Mouse (Mus musculus): Measurements from ENCODE around the gene Osbpl9. TPM values are rescaled to one million over a fixed set of nuclear protein-coding genes. Genes with fewer than 3 reads are reported as not detected.
A peak's percentile ranks its signal among the peaks of the same experiment; 100 is the strongest.

Gene Osbpl9
- total and polyA plus RNA-seq, 3 experiments: 55.5 to 73.5 (median 59.2) TPM

DNA sequence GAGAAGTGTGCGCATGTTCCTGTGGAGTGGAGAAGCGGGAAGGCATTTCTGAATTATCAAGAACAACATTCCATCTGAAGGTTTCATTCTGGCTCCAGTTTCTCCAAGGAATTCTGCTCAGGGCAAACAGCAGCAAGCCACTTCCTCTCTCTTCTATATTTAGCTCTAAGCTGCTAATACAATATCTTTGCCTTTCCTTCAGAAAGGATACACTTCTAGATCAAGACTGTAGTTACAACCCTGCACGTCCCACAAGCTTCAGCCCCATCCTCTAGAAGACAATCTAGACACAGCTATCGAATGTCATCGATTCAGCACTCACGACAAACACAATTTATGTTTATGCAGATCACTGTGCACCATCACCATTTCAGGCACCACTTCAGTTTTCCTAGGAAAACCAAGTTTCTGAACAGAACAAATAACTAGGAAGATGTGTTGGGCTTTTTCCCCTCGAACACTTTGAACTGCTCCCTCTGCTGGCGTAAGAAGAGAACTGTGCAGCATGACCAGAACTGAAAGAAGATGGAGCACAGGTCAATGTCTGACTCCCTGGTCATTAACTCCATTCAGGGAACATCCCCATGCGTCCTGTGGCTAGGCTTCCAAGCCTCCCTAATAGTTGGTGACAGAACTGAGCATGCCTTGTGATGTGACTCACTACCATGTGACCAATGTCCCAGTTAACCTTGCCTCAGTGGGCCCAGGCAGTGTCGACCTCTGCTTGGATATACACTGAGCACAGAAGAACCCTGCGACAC, 54.6 kb downstream of the Osbpl9 start:
- dilution Hi-C loops (cut with MboI; ENCODE audit: extremely low pct_ligation_motif_present, extremely low pct_unique_long_range_greater_than_20kb, low sequenced_read_pairs): no loop called here
- in situ Hi-C loops (cut with MboI; ENCODE audit: low pct_ligation_motif_present, low pct_unique_long_range_greater_than_20kb, low sequenced_read_pairs): no loop called here
- TF ChIP-seq SIN3A (IDR thresholded peaks at IDR 0.05; ENCODE audit: low read length): no peak
- TF ChIP-seq IRF4 (IDR thresholded peaks at IDR 0.05; ENCODE audit: low read depth, low read length): peak; percentile 44
- TF ChIP-seq RAD21 (IDR thresholded peaks at IDR 0.05; ENCODE audit: low read depth, low read length): peak; percentile 65
- TF ChIP-seq CTCF (conservative IDR thresholded peaks at IDR 0.05 in 1 of 2, IDR thresholded peaks at IDR 0.05 in 1 of 2; ENCODE audit: low read depth in 2 of 2, low read length in 2 of 2): peak; percentile 81 to 82
- peak; percentile 94 for TF ChIP-seq SMC3 (IDR thresholded peaks at IDR 0.05; ENCODE audit: low read depth, low read length)
- no peak for TF ChIP-seq NELFE (IDR thresholded peaks at IDR 0.05; ENCODE audit: low read depth, low read length)
- 0 out of 2 replicates have a peak, but pooled peaks have one; percentile 16 for TF ChIP-seq ZC3H11A (IDR thresholded peaks at IDR 0.05; ENCODE audit: low read depth, low read length)
- no peak for TF ChIP-seq ZMIZ1 (IDR thresholded peaks at IDR 0.05; ENCODE audit: low read depth, low read length)
- 0 out of 2 replicates have a peak, but pooled peaks have one; percentile 52 for TF ChIP-seq MYC (IDR thresholded peaks at IDR 0.05; ENCODE audit: low read depth, low read length)
- H3K79me2 ChIP-seq (replicated peaks; ENCODE audit: control insufficient read depth, extremely low read depth, insufficient read depth, poor library complexity, severe bottlenecking): no peaks in the 10 kb centered on the region
- no peaks in the 10 kb centered on the region for H3K27me3 ChIP-seq (replicated peaks)
- peaks cover 5 to 8% of the 10 kb centered on the region in 2 experiments for H3K4me1 ChIP-seq (ENCODE audit: control insufficient read depth in 1 of 2, insufficient read depth in 2 of 2)
- DNase-seq (ENCODE audit: extremely low read depth): peak; percentile 55
- no peak overlapping the region; the same call in 1 of the 2 replicates for H3K4me2 ChIP-seq (ENCODE audit: insufficient read depth, low read depth, poor library complexity, severe bottlenecking)
- H3K36me3 ChIP-seq (replicated peaks in 1 of 2; ENCODE audit: control insufficient read depth in 1 of 2, insufficient read depth in 1 of 2, low read length in 1 of 2): no peaks in the 10 kb centered on the region
- H3K4me3 ChIP-seq (replicated peaks in 1 of 3; ENCODE audit: low read depth in 2 of 3, low read length in 2 of 3, poor library complexity in 1 of 3): no peak overlapping the region
- no peak overlapping the region for H3K9ac ChIP-seq (ENCODE audit: insufficient read depth, low read depth)
- H3K27ac ChIP-seq (ENCODE audit: insufficient read depth, low read depth): no peak overlapping the region
- no peaks in the 10 kb centered on the region for H3K9me3 ChIP-seq (replicated peaks; ENCODE audit: low read length)

DNA sequence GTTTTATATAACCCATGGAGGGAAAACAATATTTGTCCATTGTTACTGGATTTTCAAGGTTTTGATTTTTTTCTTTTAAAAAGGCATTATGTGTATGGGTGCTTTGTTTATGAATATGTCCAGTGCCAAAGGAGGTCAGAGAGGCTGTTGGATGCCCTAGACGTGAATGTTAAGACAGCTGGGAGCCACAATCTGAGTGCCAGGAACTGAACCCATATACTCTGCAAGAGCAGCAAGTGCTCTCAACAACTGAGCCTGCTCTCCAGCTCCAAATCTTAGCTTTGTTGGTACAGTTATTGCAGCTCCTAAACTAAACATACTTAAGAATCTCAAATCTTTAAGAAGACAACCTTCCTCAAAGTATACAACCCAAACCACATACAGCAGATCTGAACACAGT, 59.0 kb downstream of the Osbpl9 start:
- Histone ChIP-seq H3K9ac (ENCODE audit: insufficient read depth, low read depth) (no peak overlapping the region), H3K4me2 (ENCODE audit: insufficient read depth, low read depth, poor library complexity, severe bottlenecking) (no peak overlapping the region), H3K9me3 (replicated peaks; ENCODE audit: low read length) (no peaks in the 10 kb centered on the region), H3K4me3 (replicated peaks in 1 of 3; ENCODE audit: low read depth in 2 of 3, low read length in 2 of 3, poor library complexity in 1 of 3) (no peak overlapping the region), H3K27ac (ENCODE audit: insufficient read depth, low read depth) (no peak overlapping the region), H3K27me3 (replicated peaks) (no peaks in the 10 kb centered on the region), H3K4me1 (ENCODE audit: control insufficient read depth in 1 of 2, insufficient read depth in 2 of 2) (peaks cover 5 to 8% of the 10 kb centered on the region in 2 experiments), H3K36me3 (replicated peaks in 1 of 2; ENCODE audit: control insufficient read depth in 1 of 2, insufficient read depth in 1 of 2, low read length in 1 of 2) (no peaks in the 10 kb centered on the region), H3K79me2 (replicated peaks; ENCODE audit: control insufficient read depth, extremely low read depth, insufficient read depth, poor library complexity, severe bottlenecking) (no peaks in the 10 kb centered on the region)
- TF ChIP-seq EP300 (IDR thresholded peaks at IDR 0.05; ENCODE audit: low read length) (no peak), PAX5 (IDR thresholded peaks at IDR 0.05; ENCODE audit: low read length) (no peak), MEF2A (IDR thresholded peaks at IDR 0.05; ENCODE audit: borderline replicate concordance, low read depth, low read length) (no peak), POLR2A (IDR thresholded peaks at IDR 0.05; ENCODE audit: low read depth, low read length) (no peak), ZNF384 (IDR thresholded peaks at IDR 0.05; ENCODE audit: low read depth, low read length) (no peak), POLR2AphosphoS2 (IDR thresholded peaks at IDR 0.05; ENCODE audit: low read depth, low read length) (no peak)
- no peak for DNase-seq (ENCODE audit: extremely low read depth)
- dilution Hi-C loops (cut with MboI; ENCODE audit: extremely low pct_ligation_motif_present, extremely low pct_unique_long_range_greater_than_20kb, low sequenced_read_pairs): no loop called here
- in situ Hi-C loops (cut with MboI; ENCODE audit: low pct_ligation_motif_present, low pct_unique_long_range_greater_than_20kb, low sequenced_read_pairs): no loop called here

Data from CH12.LX (cell line).